ENCODE assay signal across 9 mouse cellular contexts in genomic region chr12:30890067-30890466, GRCm38 (mm10). TPM values are rescaled to one million over a fixed set of nuclear protein-coding genes. Genes with fewer than 3 reads are reported as not detected.
DNase-seq lines count a peak whose midpoint lies in the region; ATAC-seq and TF ChIP-seq lines count a peak whose summit lies in the region.
"Had no signal": no experiment of that assay in that cellular context is flagged by ENCODE, and none has a peak within 500 bp of the region (broad histone marks: within the 10 kb centered on the region; RNA-seq: fewer than 3 reads in every experiment).

No protein-coding gene starts in this region.

- TF ChIP-seq POLR2A in bone marrow, adult 2 months (IDR thresholded peaks at IDR 0.05; ENCODE audit: borderline replicate concordance, control insufficient read depth, low read depth, low read length), result no peak

- 0 out of 2 replicates have a peak, but pooled peaks have one; percentile 25 for TF ChIP-seq CTCF in bone marrow, adult 2 months (IDR thresholded peaks at IDR 0.05; ENCODE audit: control insufficient read depth, insufficient read depth, low read length)

- no peak overlapping the region for H3K4me2 ChIP-seq in liver, embryonic 11.5 days
- H3K4me2 ChIP-seq: lung, embryonic 15.5 days had no signal

- H3K27me3 ChIP-seq in liver, embryonic 11.5 days (replicated peaks; ENCODE audit: control insufficient read depth, insufficient read depth, low read length), result peaks cover 17% of the 10 kb centered on the region

- H3K36me3 ChIP-seq in liver, embryonic 11.5 days (ENCODE audit: control insufficient read depth, insufficient read depth, low read length), result no peaks in the 10 kb centered on the region

- no peak overlapping the region for H3K27ac ChIP-seq in liver, embryonic 11.5 days (ENCODE audit: low read depth, low read length)
- H3K27ac ChIP-seq in bone marrow, adult 2 months (ENCODE audit: control insufficient read depth, insufficient read depth, low read depth, low read length, poor library complexity), result no peak overlapping the region
- H3K27ac ChIP-seq: lung, embryonic 15.5 days had no signal

- no peaks in the 10 kb centered on the region for H3K4me1 ChIP-seq in liver, embryonic 11.5 days (replicated peaks; ENCODE audit: control insufficient read depth, insufficient read depth, low read length)
- no peaks in the 10 kb centered on the region for H3K4me1 ChIP-seq in bone marrow, adult 2 months (ENCODE audit: control insufficient read depth, insufficient read depth, low read length)
- H3K4me1 ChIP-seq: lung, embryonic 15.5 days had no signal

- WGBS in liver, embryonic 11.5 days, result 29% methylated on average over 5 of the region's 5 CpGs
- 48% methylated on average over 5 of the region's 5 CpGs for WGBS in bone marrow, adult 2 months

- peak; percentile 75 for DNase-seq in liver
- no peak for DNase-seq in liver, embryonic 11.5 days (ENCODE audit: low spot score)
- peak; percentile 56 for DNase-seq in hindlimb bud, embryonic 11.5 days (ENCODE audit: extremely low spot score, low read depth, low spot score)
- DNase-seq in layer of hippocampus, postnatal 14 days (ENCODE audit: low spot score in 2 of 2), result peak; percentile 46 to 79
- DNase-seq in lung, postnatal 14 days, result peak; percentile 79
- peak; percentile 76 to 81 for DNase-seq in right cerebral cortex, postnatal 10 days (ENCODE audit: low spot score in 2 of 2)

- H3K9me3 ChIP-seq in liver, embryonic 11.5 days (ENCODE audit: control insufficient read depth, low read length), result no peaks in the 10 kb centered on the region
- H3K9me3 ChIP-seq: lung, embryonic 15.5 days had no signal

- no peak overlapping the region for H3K9ac ChIP-seq in liver, embryonic 11.5 days (ENCODE audit: low read depth, low read length)
- H3K9ac ChIP-seq: lung, embryonic 15.5 days had no signal

- ATAC-seq in liver, embryonic 11.5 days (replicated peaks; ENCODE audit: low FRiP score), result no peak; the same call in 1 of the 2 replicates
- ATAC-seq in erythroid progenitor cell, adult 5-6 weeks (replicated peaks; ENCODE audit: low FRiP score, poor library complexity, severe bottlenecking), result peak; percentile 69

- no peak overlapping the region for H3K4me3 ChIP-seq in liver, embryonic 11.5 days (ENCODE audit: low read depth, low read length)
- no peak overlapping the region for H3K4me3 ChIP-seq in bone marrow, adult 2 months (replicated peaks; ENCODE audit: control insufficient read depth, low read depth, low read length)
- H3K4me3 ChIP-seq: lung, embryonic 15.5 days had no signal

RNA-seq across cellular contexts. Expression of gene Alkal2, which starts 5.9 kb away (rescaled TPM):
- polyA plus RNA-seq in liver, embryonic 11.5 days (2014; fragmentation: Nextera tagmentation; extraction: Ambion mirVana), result not detected in 2 replicates
- polyA plus RNA-seq in bone marrow, adult 2 months (2011; ENCODE audit: insufficient read depth, insufficient read length, low replicate concordance, missing spikeins), result not detected in 2 replicates
- total RNA-seq in erythroid progenitor cell, adult 5-6 weeks (2015; ENCODE audit: low replicate concordance), result not detected in 2 replicates
- not detected in 2 replicates for total RNA-seq in erythroid progenitor cell, adult 5-6 weeks (2017; ENCODE audit: low replicate concordance)
- total RNA-seq in layer of hippocampus, postnatal 14 days (2021), result 1 to 10 TPM; 2.8 to 6.3 TPM

RNA-seq across cellular contexts. Expression of gene Acp1, which starts 21.3 kb away (rescaled TPM):
- polyA plus RNA-seq in liver, embryonic 11.5 days (2014; fragmentation: Nextera tagmentation; extraction: Ambion mirVana), result 308 and 350 TPM in 2 replicates
- 53.6 and 63.6 TPM in 2 replicates for polyA plus RNA-seq in bone marrow, adult 2 months (2011; ENCODE audit: insufficient read depth, insufficient read length, low replicate concordance, missing spikeins)
- total RNA-seq in erythroid progenitor cell, adult 5-6 weeks (2015; ENCODE audit: low replicate concordance), result 192 and 213 TPM in 2 replicates
- total RNA-seq in erythroid progenitor cell, adult 5-6 weeks (2017; ENCODE audit: low replicate concordance), result 238 and 251 TPM in 2 replicates
- total RNA-seq in layer of hippocampus, postnatal 14 days (2021), result 10 to 100 TPM; 55.8 to 64.1 TPM

RNA-seq across cellular contexts. Expression of gene Sh3yl1, which starts 21.4 kb away (rescaled TPM):
- 19.9 and 20.8 TPM in 2 replicates for polyA plus RNA-seq in liver, embryonic 11.5 days (2014; fragmentation: Nextera tagmentation; extraction: Ambion mirVana)
- polyA plus RNA-seq in bone marrow, adult 2 months (2011; ENCODE audit: insufficient read depth, insufficient read length, low replicate concordance, missing spikeins), result 8.0 and 8.9 TPM in 2 replicates
- 54.8 and 63.7 TPM in 2 replicates for total RNA-seq in erythroid progenitor cell, adult 5-6 weeks (2015; ENCODE audit: low replicate concordance)
- total RNA-seq in erythroid progenitor cell, adult 5-6 weeks (2017; ENCODE audit: low replicate concordance), result 32.6 and 39.3 TPM in 2 replicates
- 10 to 100 TPM; 15.1 to 17.0 TPM for total RNA-seq in layer of hippocampus, postnatal 14 days (2021)
